Mouse (Mus musculus): ENCODE measurements around the gene Sec1. TPM values are rescaled to one million over a fixed set of nuclear protein-coding genes. Genes with fewer than 3 reads are reported as not detected.

The Sec1 gene
- polyA plus RNA-seq, 1 experiment from 2014 or later, result 0.04 TPM

GRCm38 (mm10) chr7:45708221-45708761 is 14.1 kb upstream of the Sec1 start:
- H3K4me3 ChIP-seq (ENCODE audit: low read depth, low read length), result no peak overlapping the region
- ATAC-seq, result no peak

GRCm38 (mm10) chr7:45707375-45707967 is 13.3 kb upstream of the Sec1 start:
- peaks cover 52% of the 10 kb centered on the region for H3K4me1 ChIP-seq (ENCODE audit: insufficient read depth)
- peak overlapping the region; percentile 99 for H3K4me2 ChIP-seq (ENCODE audit: low read depth, low read length)
- peak; percentile 48 for ATAC-seq
- TF ChIP-seq EP300 (IDR thresholded peaks at IDR 0.05; ENCODE audit: low read depth) (peak; percentile 59; the same call in 1 of the 2 replicates), CTCF (IDR thresholded peaks at IDR 0.05; ENCODE audit: low read depth) (no peak)
- DNase-seq, result peak; percentile 93
- peak overlapping the region; percentile 85 for H3K27ac ChIP-seq (ENCODE audit: low read depth)
- peak overlapping the region; percentile 77 for H3K9ac ChIP-seq (replicated peaks)
- WGBS (ENCODE audit: insufficient replicate concordance), result 0% methylated on average over 27 of the region's 27 CpGs
- no peaks in the 10 kb centered on the region for H3K27me3 ChIP-seq (ENCODE audit: insufficient read depth, low read length)
- peaks cover 25% of the 10 kb centered on the region for H3K36me3 ChIP-seq (replicated peaks; ENCODE audit: insufficient read depth, low read length)
- H3K4me3 ChIP-seq (ENCODE audit: low read depth, low read length), result peak overlapping the region; percentile 66
- no peaks in the 10 kb centered on the region for H3K9me3 ChIP-seq (ENCODE audit: low read length)

More at GRCm38 (mm10) chr7:45708221-45708761, 14.1 kb upstream of the Sec1 start:
- H3K27me3 ChIP-seq (ENCODE audit: insufficient read depth, low read length), result no peaks in the 10 kb centered on the region
- H3K9ac ChIP-seq (replicated peaks), result peak overlapping the region; percentile 49
- no peak for DNase-seq
- H3K27ac ChIP-seq (ENCODE audit: low read depth), result peak overlapping the region; percentile 85
- TF ChIP-seq CTCF (IDR thresholded peaks at IDR 0.05; ENCODE audit: low read depth), result no peak
- TF ChIP-seq EP300 (IDR thresholded peaks at IDR 0.05; ENCODE audit: low read depth), result no peak
- peaks cover 59% of the 10 kb centered on the region for H3K4me1 ChIP-seq (ENCODE audit: insufficient read depth)
- H3K36me3 ChIP-seq (replicated peaks; ENCODE audit: insufficient read depth, low read length), result peaks cover 33% of the 10 kb centered on the region
- WGBS (ENCODE audit: insufficient replicate concordance), result 44% methylated on average over 13 of the region's 13 CpGs
- peak overlapping the region; percentile 99 for H3K4me2 ChIP-seq (ENCODE audit: low read depth, low read length)
- no peaks in the 10 kb centered on the region for H3K9me3 ChIP-seq (ENCODE audit: low read length)

GRCm38 (mm10) chr7:45706721-45707241 is 12.6 kb upstream of the Sec1 start:
- no peak for TF ChIP-seq EP300 (IDR thresholded peaks at IDR 0.05; ENCODE audit: low read depth)
- 0 out of 2 replicates have a peak, but pooled peaks have one; percentile 16 for TF ChIP-seq CTCF (IDR thresholded peaks at IDR 0.05; ENCODE audit: low read depth)
- DNase-seq (peak; percentile 90), ATAC-seq (peak; percentile 20)
- WGBS (ENCODE audit: insufficient replicate concordance), result 1% methylated on average over 40 of the region's 45 CpGs
- Histone ChIP-seq H3K27me3 (ENCODE audit: insufficient read depth, low read length) (no peaks in the 10 kb centered on the region), H3K36me3 (replicated peaks; ENCODE audit: insufficient read depth, low read length) (peaks cover 19% of the 10 kb centered on the region), H3K4me3 (ENCODE audit: low read depth, low read length) (peak overlapping the region; percentile 66), H3K9me3 (ENCODE audit: low read length) (no peaks in the 10 kb centered on the region), H3K4me1 (ENCODE audit: insufficient read depth) (peaks cover 50% of the 10 kb centered on the region), H3K9ac (replicated peaks) (peak overlapping the region; percentile 77), H3K4me2 (ENCODE audit: low read depth, low read length) (peak overlapping the region; percentile 99), H3K27ac (ENCODE audit: low read depth) (peak overlapping the region; percentile 85)

GRCm38 (mm10) chr7:45705873-45706281 is 11.7 kb upstream of the Sec1 start:
- DNase-seq (peak; percentile 57), ATAC-seq (no peak)
- peak overlapping the region; percentile 77 for H3K9ac ChIP-seq (replicated peaks)
- H3K27me3 ChIP-seq (ENCODE audit: insufficient read depth, low read length), result peaks cover 4% of the 10 kb centered on the region; the same call in 1 of the 2 replicates
- H3K27ac ChIP-seq (ENCODE audit: low read depth), result peak overlapping the region; percentile 77
- peaks cover 50% of the 10 kb centered on the region for H3K4me1 ChIP-seq (ENCODE audit: insufficient read depth)
- peak overlapping the region; percentile 99 for H3K4me2 ChIP-seq (ENCODE audit: low read depth, low read length)
- H3K9me3 ChIP-seq (ENCODE audit: low read length), result no peaks in the 10 kb centered on the region
- peaks cover 10% of the 10 kb centered on the region for H3K36me3 ChIP-seq (replicated peaks; ENCODE audit: insufficient read depth, low read length)
- no peak for TF ChIP-seq EP300 (IDR thresholded peaks at IDR 0.05; ENCODE audit: low read depth)
- 2% methylated on average over 7 of the region's 7 CpGs for WGBS (ENCODE audit: insufficient replicate concordance)
- H3K4me3 ChIP-seq (ENCODE audit: low read depth, low read length), result peak overlapping the region; percentile 66

- Histone ChIP-seq H3K27me3 (ENCODE audit: insufficient read depth, low read length) (peaks cover 8% of the 10 kb centered on the region), H3K36me3 (replicated peaks; ENCODE audit: insufficient read depth, low read length) (peaks cover 5% of the 10 kb centered on the region; the same call in 1 of the 2 replicates), H3K4me2 (ENCODE audit: low read depth, low read length) (peak overlapping the region; percentile 99), H3K4me1 (ENCODE audit: insufficient read depth) (peaks cover 53% of the 10 kb centered on the region), H3K4me3 (ENCODE audit: low read depth, low read length) (peak overlapping the region; percentile 66), H3K27ac (ENCODE audit: low read depth) (peak overlapping the region; percentile 77), H3K9ac (replicated peaks) (peak overlapping the region; percentile 41), H3K9me3 (ENCODE audit: low read length) (no peaks in the 10 kb centered on the region)
- no peak for TF ChIP-seq EP300 (IDR thresholded peaks at IDR 0.05; ENCODE audit: low read depth)
- peak; percentile 5; the same call in 1 of the 2 replicates for TF ChIP-seq CTCF (IDR thresholded peaks at IDR 0.05; ENCODE audit: low read depth)
- DNase-seq (no peak), ATAC-seq (no peak)
- under 1% methylated on average over 21 of the region's 21 CpGs for WGBS (ENCODE audit: insufficient replicate concordance)
These were observed 11.3 kb upstream of the Sec1 start for GRCm38 (mm10) chr7:45705443-45705864.

- H3K9ac ChIP-seq (replicated peaks), result peak within 1 kb of the TSS; percentile 50
- WGBS (ENCODE audit: insufficient replicate concordance), result under 1% methylated on average over 36 of the region's 36 CpGs
- H3K4me3 ChIP-seq (ENCODE audit: low read depth, low read length), result peak within 1 kb of the TSS; percentile 66
- peak within 1 kb of the TSS; percentile 77 for H3K27ac ChIP-seq (ENCODE audit: low read depth)
- ATAC-seq (peak; percentile 72), DNase-seq (peak; percentile 94)
- H3K4me1 ChIP-seq (ENCODE audit: insufficient read depth), result peaks cover 59% of the 10 kb centered on the region
- peaks cover 14% of the 10 kb centered on the region for H3K27me3 ChIP-seq (ENCODE audit: insufficient read depth, low read length)
- no peak for TF ChIP-seq CTCF (IDR thresholded peaks at IDR 0.05; ENCODE audit: low read depth)
- no peak for TF ChIP-seq EP300 (IDR thresholded peaks at IDR 0.05; ENCODE audit: low read depth)
- H3K36me3 ChIP-seq (replicated peaks; ENCODE audit: insufficient read depth, low read length), result 0 out of 2 replicates have a peak, but pooled peaks cover 2% of the 10 kb centered on the region
- no peaks in the 10 kb centered on the region for H3K9me3 ChIP-seq (ENCODE audit: low read length)
- H3K4me2 ChIP-seq (ENCODE audit: low read depth, low read length), result peak within 1 kb of the TSS; percentile 99
These were observed 10.7 kb upstream of the Sec1 start, which contains the start of gene Dbp for GRCm38 (mm10) chr7:45704730-45705442. Gene Dbp, plus strand, starts transcription at chr7:45705088.
